ENCODE assay signal across 11 mouse cellular contexts in the genomic region with DNA sequence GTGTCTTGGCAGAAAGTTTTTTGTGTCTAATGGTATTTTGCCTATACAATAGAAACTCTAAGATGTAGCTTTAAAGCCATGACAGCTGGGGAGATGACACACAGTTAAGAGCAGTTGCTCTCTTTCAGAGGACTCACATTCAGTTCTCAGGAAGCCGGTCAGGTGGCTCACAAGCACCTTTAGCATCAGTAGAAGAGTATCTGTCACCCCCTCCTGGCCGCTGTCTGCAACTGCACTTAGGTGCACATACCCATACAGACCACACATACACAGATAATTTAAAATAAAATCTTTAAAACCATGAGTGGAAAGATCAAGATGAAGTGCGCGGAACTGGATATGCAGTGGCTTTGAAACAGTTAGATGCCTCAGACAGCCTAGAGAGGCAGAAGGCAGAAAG.
DNase-seq lines count a peak whose midpoint lies in the region; ATAC-seq and TF ChIP-seq lines count a peak whose summit lies in the region.
"Had no signal": no experiment of that assay in that cellular context is flagged by ENCODE, and none has a peak within 500 bp of the region (broad histone marks: within the 10 kb centered on the region; RNA-seq: fewer than 3 reads in every experiment).

No protein-coding gene starts in this region.

- no peak overlapping the region for H3K27ac ChIP-seq in hindbrain, embryonic 11.5 days (ENCODE audit: low read depth, low read length)
- no peak overlapping the region for H3K27ac ChIP-seq in hindbrain, embryonic 14.5 days
- no peak overlapping the region for H3K27ac ChIP-seq in spleen, adult 2 months (ENCODE audit: insufficient read depth, low read length)
- H3K27ac ChIP-seq in small intestine, adult 2 months (ENCODE audit: insufficient read depth, low read depth, low read length): no peak overlapping the region
- H3K27ac ChIP-seq: neural tube, embryonic 15.5 days; stomach, embryonic 15.5 days had no signal

- 0 out of 2 replicates have a peak, but pooled peaks have one; percentile 30 for ATAC-seq in hindbrain, embryonic 11.5 days (ENCODE audit: low FRiP score)
- ATAC-seq in hindbrain, embryonic 14.5 days (ENCODE audit: low FRiP score): no peak

- no peak overlapping the region for H3K4me3 ChIP-seq in hindbrain, embryonic 11.5 days (ENCODE audit: low read depth, low read length)
- H3K4me3 ChIP-seq in hindbrain, embryonic 14.5 days (replicated peaks; ENCODE audit: low read length): no peak overlapping the region
- no peak overlapping the region for H3K4me3 ChIP-seq in spleen, adult 2 months (ENCODE audit: extremely low read depth, insufficient read depth, insufficient read length)
- no peak overlapping the region for H3K4me3 ChIP-seq in small intestine, adult 2 months (ENCODE audit: low read depth, low read length)
- H3K4me3 ChIP-seq: neural tube, embryonic 15.5 days; stomach, embryonic 15.5 days had no signal

- TF ChIP-seq CTCF in spleen, adult 2 months (IDR thresholded peaks at IDR 0.05; ENCODE audit: extremely low read depth, insufficient read depth, insufficient read length, insufficient replicate concordance): peak; percentile 17; the same call in 1 of the 2 replicates
- peak; percentile 63; the same call in 1 of the 2 replicates for TF ChIP-seq CTCF in small intestine, adult 2 months (IDR thresholded peaks at IDR 0.05; ENCODE audit: extremely low read depth, insufficient read length, insufficient replicate concordance, low read depth, low read length)

- no peak for TF ChIP-seq POLR2A in spleen, adult 2 months (IDR thresholded peaks at IDR 0.05; ENCODE audit: low read depth, low read length)
- no peak for TF ChIP-seq POLR2A in small intestine, adult 2 months (IDR thresholded peaks at IDR 0.05; ENCODE audit: low read depth, low read length)

- no peaks in the 10 kb centered on the region for H3K27me3 ChIP-seq in hindbrain, embryonic 11.5 days (ENCODE audit: control insufficient read depth, insufficient read depth, low read length)
- no peaks in the 10 kb centered on the region for H3K27me3 ChIP-seq in hindbrain, embryonic 14.5 days (ENCODE audit: control insufficient read depth, insufficient read depth, low read length)
- H3K27me3 ChIP-seq in spleen, adult 2 months (ENCODE audit: control insufficient read depth, insufficient read depth, low read length): no peaks in the 10 kb centered on the region
- H3K27me3 ChIP-seq in small intestine, adult 2 months (ENCODE audit: control insufficient read depth, insufficient read depth, low read length): no peaks in the 10 kb centered on the region
- H3K27me3 ChIP-seq: neural tube, embryonic 15.5 days; stomach, embryonic 15.5 days had no signal

- DNase-seq in hindbrain, embryonic 11.5 days (ENCODE audit: low spot score): no peak
- DNase-seq in hindbrain, embryonic 14.5 days (ENCODE audit: low spot score): no peak
- peak in 1 of 2 experiments; percentile 5 for DNase-seq in spleen, adult 2 months (ENCODE audit: low read depth in 1 of 2, low spot score in 2 of 2)
- no peak for DNase-seq in spleen, postnatal 36 days (ENCODE audit: low spot score in 2 of 2)
- DNase-seq in ZHBTc4 (ENCODE audit: low read depth, low spot score): peak; percentile 62
- DNase-seq in right cerebral cortex, adult 2 months (ENCODE audit: low spot score in 2 of 2): no peak
- DNase-seq: cerebellum, adult 9-10 months; layer of hippocampus, postnatal 36 days had no signal

- WGBS in hindbrain, embryonic 11.5 days: 75% methylated on average over 4 of the region's 4 CpGs
- 80% methylated on average over 4 of the region's 4 CpGs for WGBS in hindbrain, embryonic 14.5 days
- 89% methylated on average over 4 of the region's 4 CpGs for WGBS in spleen, adult 2 months
- WGBS in small intestine, adult 2 months: 85% methylated on average over 4 of the region's 4 CpGs

- no peaks in the 10 kb centered on the region for H3K9me3 ChIP-seq in hindbrain, embryonic 11.5 days (ENCODE audit: control insufficient read depth, low read length)
- H3K9me3 ChIP-seq in hindbrain, embryonic 14.5 days (ENCODE audit: control insufficient read depth, low read length): no peaks in the 10 kb centered on the region
- H3K9me3 ChIP-seq: neural tube, embryonic 15.5 days; stomach, embryonic 15.5 days had no signal

- no peaks in the 10 kb centered on the region for H3K36me3 ChIP-seq in hindbrain, embryonic 11.5 days (ENCODE audit: control insufficient read depth, insufficient read depth, low read length)
- H3K36me3 ChIP-seq in hindbrain, embryonic 14.5 days (replicated peaks; ENCODE audit: control insufficient read depth, insufficient read depth): no peaks in the 10 kb centered on the region
- no peaks in the 10 kb centered on the region for H3K36me3 ChIP-seq in spleen, adult 2 months (ENCODE audit: control insufficient read depth, insufficient read depth, low read length)
- H3K36me3 ChIP-seq in small intestine, adult 2 months (ENCODE audit: control insufficient read depth, insufficient read depth, low read length): no peaks in the 10 kb centered on the region
- H3K36me3 ChIP-seq: neural tube, embryonic 15.5 days; stomach, embryonic 15.5 days had no signal

- no peak overlapping the region for H3K9ac ChIP-seq in hindbrain, embryonic 11.5 days (ENCODE audit: low read depth, low read length)
- no peak overlapping the region for H3K9ac ChIP-seq in hindbrain, embryonic 14.5 days
- H3K9ac ChIP-seq: neural tube, embryonic 15.5 days; stomach, embryonic 15.5 days had no signal

- no peaks in the 10 kb centered on the region for H3K4me1 ChIP-seq in hindbrain, embryonic 11.5 days (replicated peaks; ENCODE audit: control insufficient read depth, insufficient read depth, low read length)
- H3K4me1 ChIP-seq in hindbrain, embryonic 14.5 days (replicated peaks; ENCODE audit: control insufficient read depth, insufficient read depth, low read length): no peaks in the 10 kb centered on the region
- H3K4me1 ChIP-seq in spleen, adult 2 months (ENCODE audit: control insufficient read depth, insufficient read depth, insufficient read length): no peaks in the 10 kb centered on the region
- H3K4me1 ChIP-seq in small intestine, adult 2 months (ENCODE audit: control insufficient read depth, insufficient read depth, insufficient read length, low read length): no peaks in the 10 kb centered on the region; the same call in 1 of the 2 replicates
- H3K4me1 ChIP-seq: neural tube, embryonic 15.5 days; stomach, embryonic 15.5 days had no signal

- no peak overlapping the region for H3K4me2 ChIP-seq in hindbrain, embryonic 11.5 days (replicated peaks; ENCODE audit: low read depth, low read length)
- no peak overlapping the region for H3K4me2 ChIP-seq in hindbrain, embryonic 14.5 days (replicated peaks)
- H3K4me2 ChIP-seq: neural tube, embryonic 15.5 days; stomach, embryonic 15.5 days had no signal
